Mouse (Mus musculus) testis, adult 2 months (tissue): ENCODE measurements around the gene Evi5l.

Experiments
- CTCF ChIP-seq: fragments of 200-500 bp; IDR thresholded peaks from 2 replicates; pipeline ENCODE4 v1.5.1; 2012; ENCODE audit warnings: low read depth, mild to moderate bottlenecking, inconsistent platforms, low read length, moderate library complexity; ENCODE audit not compliant: control insufficient read depth, insufficient read depth, insufficient replicate concordance
- POLR2A ChIP-seq: fragments of 200-500 bp; IDR thresholded peaks from 2 replicates; pipeline ENCODE4 v1.6.1; 2012; ENCODE audit warnings: low read depth, mild to moderate bottlenecking, inconsistent platforms, low read length, moderate library complexity; ENCODE audit not compliant: control insufficient read depth

GRCm38 (mm10) chr8:4166881-4167525 lies 636 bp downstream of the Evi5l start:
- TF ChIP-seq CTCF (no peak), POLR2A (no peak)
